Mouse (Mus musculus) adrenal gland, postnatal 10 days (tissue): ENCODE measurements around the gene Adck2. TPM values are rescaled to one million over a fixed set of nuclear protein-coding genes. Genes with fewer than 3 reads are reported as not detected.

Experiments used
- DNase-seq: peaks from one replicate; pipeline ENCODE4 v3.0.0; 2021; ENCODE audit warnings: mixed read lengths
- total RNA-seq, 2 experiments: library from RNA; stranded (reverse); gene quantifications; 2 replicates each; pipeline ENCODE4 v1.2.3; 2021

Adck2 gene
- total RNA-seq, 2 experiments from 2014 or later, result 22.2 to 35.0 TPM

DNA sequence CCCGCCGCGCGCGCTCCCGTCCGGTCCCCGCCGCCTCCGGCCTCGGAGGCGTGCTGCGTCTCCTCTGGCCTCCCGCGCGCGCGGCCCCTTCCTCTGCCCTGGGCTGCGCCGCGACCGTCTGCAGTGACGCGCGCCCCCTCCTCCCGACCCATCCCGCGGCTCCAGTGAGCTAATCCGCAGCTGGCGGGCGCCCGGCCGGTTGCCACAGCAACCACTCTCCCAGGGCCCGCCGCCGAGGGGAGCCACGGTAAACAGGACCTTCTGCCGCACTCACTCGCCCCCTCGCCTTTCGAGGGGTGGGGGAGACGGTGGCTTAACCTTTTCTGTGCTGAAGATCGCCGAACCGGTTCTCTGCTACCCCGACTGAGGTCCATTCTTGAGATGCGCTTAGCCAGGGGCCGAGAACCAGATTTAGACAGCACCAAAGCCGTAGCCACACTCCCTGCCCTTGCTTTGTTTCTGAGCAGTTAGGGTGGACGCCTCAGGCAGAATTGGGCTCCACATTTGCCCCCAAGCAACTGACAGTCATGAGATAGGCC, 15.9 kb upstream of the Adck2 start, which contains the start of gene Dennd2a:
TSS of gene Dennd2a (minus strand) at position 145 of the 539 bp plus-strand sequence.
- DNase-seq, result peak; percentile 87

DNA sequence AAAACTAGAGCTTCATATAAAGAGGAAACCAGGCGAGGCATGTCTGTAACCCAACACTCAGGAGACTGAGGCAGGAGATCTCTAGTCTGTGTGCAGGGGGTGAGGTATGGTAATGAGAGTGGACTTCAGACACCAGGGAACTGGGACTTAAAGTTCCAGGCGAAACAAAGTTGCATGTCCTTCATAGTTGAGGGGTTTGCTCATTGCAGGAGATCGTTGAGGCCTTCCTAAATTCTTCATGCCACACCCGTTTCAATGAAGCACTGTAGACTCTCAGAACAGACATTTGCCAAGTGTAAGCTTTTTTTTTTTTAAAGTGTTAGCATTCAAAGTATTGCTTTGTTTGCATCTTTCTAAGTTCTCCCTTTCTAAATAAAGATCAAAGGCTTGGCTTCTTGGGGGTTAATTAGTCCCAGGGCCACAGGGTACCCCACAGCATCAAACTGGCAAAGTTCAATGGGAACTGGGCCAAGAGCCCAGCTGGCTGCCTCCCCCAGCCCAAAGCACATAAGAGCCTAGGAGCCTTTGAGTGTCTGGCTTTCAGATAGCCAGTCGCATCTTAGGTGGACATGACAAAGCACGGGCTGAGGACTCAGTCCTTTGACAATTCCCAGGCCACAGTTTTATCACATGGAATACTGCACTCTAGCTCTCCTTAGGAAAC, 14.3 kb upstream of the Adck2 start:
- DNase-seq, result no peak

DNA sequence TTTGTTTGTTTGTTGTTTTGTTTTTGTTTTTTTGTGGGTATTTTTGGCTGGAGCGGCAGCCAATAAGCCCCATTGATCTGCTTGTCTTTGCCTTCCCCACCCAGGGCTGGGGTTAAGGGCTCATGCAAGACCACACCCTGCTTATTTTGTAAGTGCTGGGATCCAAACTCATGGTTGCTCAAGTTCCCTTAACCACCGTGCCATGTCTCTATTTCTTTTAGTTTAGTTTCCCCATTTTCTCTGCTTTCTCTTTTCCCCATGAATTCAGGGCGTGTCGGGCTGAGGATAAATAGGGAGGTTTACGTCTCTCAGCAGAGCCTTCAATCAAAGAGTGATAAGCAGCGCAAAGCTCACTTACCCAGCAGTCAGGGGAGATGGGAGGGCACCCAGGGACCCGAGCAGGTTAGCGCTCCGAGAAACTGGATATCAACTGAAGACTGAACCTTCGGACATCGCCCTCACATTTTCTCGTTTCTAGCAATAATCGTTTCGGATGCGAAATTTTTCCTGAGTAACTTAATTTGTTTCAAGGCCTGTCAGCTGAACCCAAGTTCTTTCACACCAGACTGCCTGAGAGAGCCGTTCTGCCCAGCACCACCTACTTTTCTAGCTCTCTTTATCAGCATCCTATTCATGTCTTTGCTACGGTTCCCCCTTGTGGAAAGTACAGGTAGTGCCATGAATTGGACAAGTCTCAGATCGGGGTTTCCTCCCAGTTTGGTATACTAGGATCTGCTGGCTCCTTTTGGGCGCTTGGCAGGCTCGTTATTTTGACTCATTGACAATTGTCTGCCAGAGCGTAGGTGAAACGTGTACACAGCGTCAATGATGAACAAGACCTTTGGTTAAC, 11.3 kb upstream of the Adck2 start:
- peak; percentile 87 for DNase-seq

DNA sequence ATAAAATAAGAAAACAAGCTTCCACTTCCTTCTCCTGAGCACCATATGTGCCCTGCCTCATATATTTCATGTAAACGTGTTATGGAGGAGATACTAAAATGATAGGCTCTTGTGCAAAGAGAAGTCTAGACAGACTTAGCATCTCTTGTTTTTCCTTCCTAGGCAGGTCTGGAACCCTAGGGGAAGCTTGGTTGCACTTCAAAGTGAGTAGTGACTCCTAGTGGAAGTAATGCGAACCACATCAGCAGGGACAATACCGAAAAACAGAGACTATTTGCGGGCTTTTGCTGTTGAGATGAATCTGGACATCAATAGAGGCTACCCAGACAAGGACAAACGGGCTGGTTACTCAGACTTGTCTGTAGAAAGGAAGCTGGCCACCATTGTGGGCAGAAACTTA, 6.1 kb upstream of the Adck2 start:
- peak; percentile 38 for DNase-seq

DNA sequence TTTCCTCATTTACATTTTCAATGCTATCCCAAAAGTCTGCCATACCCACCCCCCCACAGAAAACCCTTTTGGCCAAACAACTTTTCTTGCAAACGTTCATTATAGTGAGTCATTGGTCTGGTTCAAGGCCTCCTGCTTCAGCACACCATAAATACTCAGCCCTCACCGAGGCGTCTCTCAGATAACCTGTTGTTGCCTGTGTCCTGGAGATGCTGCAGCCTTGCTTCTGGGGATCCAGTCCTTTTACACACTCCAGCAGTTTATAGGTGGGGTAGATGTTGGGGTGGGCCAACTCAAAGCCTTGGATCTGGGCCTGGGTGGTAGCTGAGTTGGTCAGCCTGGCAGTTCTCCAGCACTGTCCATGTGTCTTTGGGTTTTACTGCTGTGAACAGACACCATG, 3.2 kb upstream of the Adck2 start:
- DNase-seq, result peak; percentile 24

DNA sequence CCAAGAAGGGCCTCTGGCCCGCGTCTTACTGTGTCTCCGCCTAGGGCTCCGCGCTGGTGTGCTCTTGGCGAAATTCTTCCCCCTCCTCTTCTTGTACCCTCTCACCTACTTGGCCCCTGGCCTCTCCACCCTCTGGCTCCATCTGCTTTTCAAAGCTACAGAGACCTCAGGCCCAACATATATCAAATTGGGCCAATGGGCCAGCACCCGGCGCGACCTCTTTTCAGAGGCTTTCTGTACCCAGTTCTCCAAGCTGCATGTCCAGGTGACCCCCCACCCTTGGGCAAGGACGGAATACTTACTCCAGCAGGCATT, 839 bp downstream of the Adck2 start:
- peak; percentile 72 for DNase-seq

DNA sequence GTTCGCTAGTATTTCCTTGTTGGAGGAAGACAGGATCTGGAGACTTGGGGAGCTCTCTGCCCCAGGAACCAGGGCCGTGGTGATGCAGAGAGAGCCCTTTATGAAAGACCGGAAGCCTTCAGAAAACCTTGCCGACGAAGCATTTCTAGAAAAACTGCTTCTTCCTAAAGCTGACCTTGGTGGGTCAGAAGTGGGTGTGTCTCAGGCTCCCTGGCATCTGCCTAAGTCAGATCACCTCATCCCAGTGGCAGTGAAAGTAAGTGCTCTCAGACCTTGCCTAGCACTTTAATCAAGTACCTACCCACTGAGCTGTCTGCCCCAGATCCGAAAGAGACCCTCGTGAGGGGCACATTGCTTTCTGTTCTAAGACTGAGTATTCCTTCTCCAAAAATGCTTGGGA, 1.3 kb downstream of the Adck2 start:
- DNase-seq, result no peak

DNA sequence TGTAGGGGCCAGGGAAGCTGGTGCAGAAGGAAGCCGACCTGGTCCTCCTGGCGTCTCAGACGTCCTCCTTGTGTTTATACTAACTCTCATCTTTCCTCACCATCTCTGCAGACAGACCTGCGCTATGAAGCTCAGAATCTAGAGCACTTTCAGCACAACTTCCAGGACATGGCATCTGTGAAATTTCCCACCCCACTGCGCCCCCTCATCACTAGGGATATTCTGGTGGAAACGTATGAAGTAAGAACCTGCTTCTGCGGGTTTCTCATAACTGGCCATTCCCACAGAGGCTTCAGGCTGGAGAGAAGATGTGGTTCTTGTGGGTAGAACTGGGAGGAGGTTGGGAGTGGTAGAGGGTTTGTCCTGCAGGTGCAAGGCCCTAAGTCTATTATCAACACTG, 5.9 kb downstream of the Adck2 start:
- no peak for DNase-seq

DNA sequence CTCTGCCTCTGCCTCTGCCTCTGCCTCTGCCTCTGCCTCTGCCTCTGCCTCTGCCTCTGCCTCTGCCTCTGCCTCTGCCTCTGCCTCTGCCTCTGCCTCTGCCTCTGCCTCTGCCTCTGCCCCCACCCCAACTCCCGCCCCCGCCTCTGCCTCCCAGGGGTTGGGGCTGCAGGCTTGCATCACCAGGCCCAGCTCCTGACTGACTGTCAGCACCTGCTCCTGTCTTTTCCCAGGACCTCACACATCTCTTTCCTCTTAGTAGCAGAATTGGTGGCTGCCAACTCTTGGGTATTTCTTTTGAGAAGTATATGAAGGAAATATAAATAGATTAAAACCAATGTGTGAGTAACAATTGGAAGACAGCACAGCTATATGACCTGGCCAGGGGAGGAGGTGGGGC, 6.9 kb downstream of the Adck2 start:
- no peak for DNase-seq

DNA sequence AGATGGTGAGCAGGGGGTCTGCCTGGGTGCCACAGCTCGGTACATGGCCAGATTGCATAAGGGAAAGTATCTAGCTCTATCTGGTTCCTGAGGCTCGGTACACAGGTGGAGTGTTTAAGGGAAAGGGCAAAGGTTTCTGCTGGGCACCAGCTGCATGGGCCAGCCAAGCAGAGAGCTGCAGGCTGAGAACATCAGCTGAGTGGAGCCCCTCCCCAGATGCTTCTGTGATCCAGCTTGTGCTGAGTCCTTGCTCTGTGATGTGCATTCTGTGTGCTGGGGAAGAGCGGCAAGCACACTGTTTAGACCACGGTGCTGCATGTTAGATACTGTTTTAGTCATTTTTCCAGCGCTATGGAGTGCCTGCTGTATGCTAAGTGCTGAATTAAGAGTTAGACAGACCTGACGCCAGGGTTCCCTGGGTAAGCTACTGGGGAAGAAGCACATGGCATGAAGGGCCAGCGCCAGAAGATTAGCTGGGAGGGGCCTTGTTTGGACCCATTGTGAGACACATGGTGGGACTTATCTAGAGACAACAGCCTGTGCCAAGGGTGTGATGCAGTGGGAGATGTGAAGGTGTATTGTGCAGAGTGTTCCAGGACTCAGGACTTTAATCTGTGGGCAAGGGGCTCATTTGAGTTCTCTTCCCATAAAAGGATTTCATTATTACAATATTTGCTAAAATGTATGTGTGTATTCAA, 7.6 kb downstream of the Adck2 start:
- DNase-seq, result no peak

DNA sequence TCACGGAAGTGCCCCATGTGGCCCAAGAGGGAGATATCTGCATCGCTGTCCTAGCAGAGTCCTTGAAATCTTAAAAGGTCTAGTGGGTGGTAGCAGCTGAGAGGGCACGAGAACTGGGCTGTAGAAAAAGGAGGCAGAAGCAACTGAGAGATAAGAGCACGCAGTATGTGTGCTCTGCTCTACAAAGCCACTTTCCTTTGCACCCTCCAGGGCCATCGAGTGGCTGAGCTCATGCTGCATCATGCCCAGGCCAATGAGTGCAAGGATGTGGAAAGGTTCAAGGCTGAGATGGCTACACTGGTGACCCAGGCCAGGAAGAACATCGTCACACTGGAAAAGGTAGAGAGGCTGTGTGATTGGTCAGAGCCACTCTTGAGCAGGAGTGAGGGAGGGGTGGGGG, 11.8 kb downstream of the Adck2 start, which contains the start of gene Gm42420:
TSS of gene Gm42420 (plus strand) at position 237 of the 400 bp plus-strand sequence.
- DNase-seq, result no peak

DNA sequence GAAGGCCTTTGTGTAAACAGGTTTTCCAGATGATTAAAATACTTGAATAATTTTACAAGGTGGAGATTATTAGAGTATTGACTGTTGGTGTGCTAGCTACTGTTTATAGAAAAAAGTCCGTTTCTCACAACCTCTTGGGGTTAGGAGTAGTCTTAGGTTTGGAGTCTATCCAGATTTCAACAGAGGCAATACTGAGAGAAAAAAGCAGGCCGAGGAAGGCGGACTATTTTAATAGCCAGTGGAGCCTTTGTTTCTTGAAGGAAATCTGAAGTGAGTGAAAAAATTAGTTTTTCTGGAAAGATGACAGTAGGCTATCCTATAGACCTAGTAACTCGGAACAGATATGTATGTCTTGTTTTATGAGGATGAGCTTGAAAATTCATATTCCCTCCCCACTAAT, 17.8 kb downstream of the Adck2 start:
- DNase-seq, result no peak

DNA sequence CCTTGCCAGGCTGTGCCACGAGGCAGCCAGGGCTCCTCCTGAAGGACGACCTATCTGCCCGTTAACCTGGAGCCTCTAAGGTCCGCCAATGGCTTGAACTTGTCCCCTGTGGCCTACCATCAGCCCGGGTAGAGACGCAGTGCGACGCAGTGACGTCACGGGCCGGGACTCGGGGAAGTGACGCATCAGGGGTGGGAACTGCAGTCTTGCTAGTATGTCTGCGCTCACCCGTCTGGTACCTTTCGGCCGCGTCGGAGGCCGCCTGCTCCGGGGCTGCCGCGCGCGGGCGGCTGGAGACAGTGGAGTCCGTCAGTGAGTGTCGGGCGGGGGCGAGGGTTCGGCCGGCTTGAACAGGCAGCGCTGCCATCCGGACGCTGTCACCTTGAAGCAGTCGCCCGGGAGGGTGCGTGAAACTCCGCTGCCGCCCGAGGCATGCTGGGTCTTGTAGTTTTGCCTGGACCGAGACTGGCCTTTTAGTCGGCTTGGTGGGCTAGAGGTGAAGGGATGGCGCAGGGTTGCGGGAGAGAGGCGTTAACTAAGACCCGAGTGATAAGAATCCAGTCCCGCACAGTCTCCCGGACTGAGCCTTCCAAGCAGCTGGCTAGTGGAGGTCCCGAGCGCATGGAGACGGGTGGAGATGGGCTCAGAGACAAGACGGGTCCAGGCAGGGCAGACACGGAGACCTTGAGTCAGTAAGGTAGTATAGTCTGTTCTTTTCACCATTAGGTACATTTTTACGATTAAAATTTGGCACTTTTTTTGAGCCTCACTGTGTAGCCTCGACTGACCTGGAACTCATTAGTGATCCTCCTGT, 18.9 kb downstream of the Adck2 start, which contains the start of gene Ndufb2:
TSS of gene Ndufb2 (plus strand) at position 174 of the 814 bp plus-strand sequence.
- peak; percentile 96 for DNase-seq

DNA sequence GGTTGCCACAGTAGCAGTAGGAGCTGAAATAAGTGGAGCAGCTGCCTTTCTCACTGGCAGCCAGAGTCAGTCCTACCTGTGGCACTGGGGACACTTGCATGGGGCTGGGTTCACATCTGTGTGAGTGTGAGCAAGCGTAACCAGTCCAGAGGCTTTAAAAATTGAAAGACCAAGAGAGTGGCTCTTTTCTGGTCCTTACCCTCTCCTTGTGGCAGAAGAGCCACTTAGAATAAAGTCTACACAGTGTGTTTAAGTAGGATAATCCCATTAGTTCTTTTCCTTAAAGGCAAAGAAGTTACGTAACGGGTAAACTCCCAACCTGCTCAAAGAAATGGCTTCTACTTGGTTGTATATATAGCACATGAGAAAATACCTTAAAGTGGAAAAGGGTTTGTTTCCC, 27.2 kb downstream of the Adck2 start:
- no peak for DNase-seq

DNA sequence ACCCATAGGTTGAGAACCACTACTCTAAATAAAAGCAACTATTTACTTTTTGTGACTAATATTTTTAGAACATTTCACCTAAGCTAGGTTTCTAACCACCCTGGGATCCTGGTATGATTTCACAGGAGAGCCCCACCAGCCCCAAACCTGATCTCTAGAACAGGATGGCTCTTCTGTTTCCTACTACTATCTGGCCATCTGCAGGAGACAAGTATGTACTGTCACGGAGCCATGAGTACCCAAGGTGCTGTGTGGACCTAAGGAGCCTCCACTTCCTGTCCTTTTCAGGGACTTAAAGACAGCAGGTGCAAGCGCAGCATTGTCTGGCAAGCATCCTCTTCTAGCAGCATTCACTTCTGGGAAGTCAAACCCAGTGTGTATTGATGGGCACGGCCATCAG, 28.2 kb downstream of the Adck2 start:
- no peak for DNase-seq

DNA sequence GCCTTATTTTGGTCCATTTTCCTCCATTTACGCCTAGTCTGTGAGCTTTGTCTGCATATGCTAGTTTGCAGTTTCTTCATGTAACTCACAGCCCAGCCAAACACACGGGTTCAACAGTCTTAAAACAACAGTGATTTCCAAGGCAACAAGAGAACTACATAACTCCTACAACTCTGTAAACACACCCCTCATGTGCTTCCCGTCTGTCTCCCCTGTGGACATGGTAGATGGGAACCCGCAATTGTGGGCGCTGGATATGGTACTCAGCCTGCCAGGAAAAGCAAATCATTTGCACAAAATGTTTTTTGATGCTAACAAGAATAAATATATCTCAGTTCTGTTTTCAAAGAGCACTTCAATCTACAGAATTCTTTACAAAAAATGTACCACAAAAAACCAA, 30.9 kb downstream of the Adck2 start:
- DNase-seq, result no peak

DNA sequence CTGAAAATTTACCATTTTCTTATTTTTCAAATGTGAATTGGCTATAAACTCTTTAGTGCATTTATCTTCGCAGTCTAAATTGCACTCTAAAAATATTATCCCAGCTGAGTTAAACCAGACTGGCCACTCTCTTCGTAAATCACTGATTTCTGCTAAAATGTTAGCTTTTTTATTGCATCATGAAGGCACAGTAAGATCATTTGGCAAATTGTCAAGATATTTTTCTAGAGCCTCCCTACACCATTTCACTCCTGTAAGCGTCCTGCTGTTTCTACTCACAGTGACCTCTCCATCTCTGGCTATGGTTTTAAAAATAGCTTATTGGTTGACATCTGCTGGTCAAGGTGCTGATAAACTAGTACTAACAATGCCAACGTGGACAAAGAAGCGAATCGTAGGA, 32.4 kb downstream of the Adck2 start:
- DNase-seq, result no peak

DNA sequence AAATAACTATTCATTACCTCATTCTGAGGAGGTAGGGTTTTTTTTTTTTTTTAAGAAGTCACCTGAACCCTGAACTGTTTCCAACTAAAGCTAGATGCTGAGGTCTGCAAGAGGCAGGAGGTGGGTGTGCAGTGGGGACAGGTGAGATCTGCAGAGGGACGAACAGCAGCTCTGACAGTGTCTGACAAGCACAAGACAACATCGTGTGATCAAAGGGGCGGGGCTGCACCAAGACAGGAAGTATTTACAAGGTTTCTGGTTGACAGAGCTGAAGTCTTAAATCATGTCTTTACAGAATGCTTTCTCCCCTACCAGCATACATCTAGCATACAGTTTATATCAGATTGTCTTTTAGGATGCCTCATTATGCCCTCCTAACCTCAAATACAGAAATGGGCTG, 33.2 kb downstream of the Adck2 start:
- DNase-seq, result no peak

DNA sequence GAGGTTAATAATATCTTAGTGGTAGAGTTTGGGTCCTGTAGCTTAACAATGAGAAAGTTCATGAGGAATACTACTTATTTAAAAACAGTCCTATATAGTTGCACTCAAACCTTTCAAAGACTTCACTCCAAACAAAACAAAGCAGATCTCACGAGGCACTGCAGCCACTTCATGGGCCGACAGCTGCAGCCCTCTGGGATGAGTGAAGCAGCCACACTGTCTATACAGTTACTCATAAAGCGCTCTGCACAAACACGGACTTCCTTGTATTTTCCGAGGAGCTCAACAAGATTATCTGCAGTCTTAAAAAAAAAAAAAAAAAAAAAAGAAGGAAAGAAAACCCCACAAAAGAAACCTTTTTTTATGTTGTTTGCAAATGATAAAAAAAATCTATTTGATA, 33.7 kb downstream of the Adck2 start:
- DNase-seq, result no peak

DNA sequence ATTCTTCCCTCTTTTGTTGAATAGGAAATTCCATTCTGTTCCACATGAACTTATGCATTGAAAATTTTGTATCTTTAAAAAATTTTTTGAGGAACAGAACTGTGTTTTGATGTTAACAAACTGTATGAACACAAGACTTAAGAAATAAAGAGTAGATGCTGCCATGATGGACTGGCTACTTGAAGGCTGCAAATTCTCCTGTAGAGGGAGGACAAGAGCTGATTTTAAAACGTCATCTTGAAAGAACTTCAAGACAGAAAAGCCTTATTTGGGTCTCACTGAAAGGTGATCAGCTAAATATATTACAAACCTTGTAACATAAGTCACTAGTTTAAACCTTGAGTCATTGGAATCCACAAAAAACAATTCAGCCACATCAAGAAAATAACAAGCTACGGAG, 36.5 kb downstream of the Adck2 start:
- DNase-seq, result no peak

DNA sequence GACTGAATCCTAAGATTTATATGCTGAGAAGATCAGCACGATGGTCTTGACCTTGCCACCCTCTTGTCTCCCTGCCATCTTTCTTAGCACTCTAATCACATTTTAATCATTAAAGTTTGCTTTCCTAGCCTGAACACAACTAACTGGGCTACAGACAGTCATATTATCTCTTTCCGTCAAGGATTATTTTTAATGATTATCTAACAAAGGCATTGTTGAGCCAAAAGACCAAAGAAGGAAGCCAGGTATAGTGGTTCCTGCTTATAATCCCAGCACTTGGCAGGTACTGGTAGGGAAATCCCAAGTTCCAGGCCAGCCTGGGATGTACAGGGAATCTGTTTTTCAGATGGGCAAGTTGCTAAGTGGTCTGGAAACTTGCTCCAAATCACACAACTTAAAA, 37.6 kb downstream of the Adck2 start:
- DNase-seq, result no peak
